Mouse (Mus musculus): Measurements from ENCODE around the gene Itprid1. TPM values are rescaled to one million over a fixed set of nuclear protein-coding genes. Genes with fewer than 3 reads are reported as not detected.

The Itprid1 gene
- polyA plus RNA-seq, 1 experiment from 2014 or later = not detected

GRCm38 (mm10) chr6:55812353-55812752 lies 24.3 kb upstream of the Itprid1 start:
- no peak overlapping the region for H3K4me2 ChIP-seq (ENCODE audit: low read depth, low read length)
- no peaks in the 10 kb centered on the region for H3K9me3 ChIP-seq (ENCODE audit: low read length)
- 58% methylated on average over 1 of the region's 1 CpGs for WGBS (ENCODE audit: insufficient replicate concordance)
- H3K4me3 ChIP-seq (ENCODE audit: low read depth, low read length) = no peak overlapping the region
- ATAC-seq = no peak
- H3K9ac ChIP-seq (replicated peaks) = no peak overlapping the region
- TF ChIP-seq CTCF (IDR thresholded peaks at IDR 0.05; ENCODE audit: low read depth) (peak; percentile 26), EP300 (IDR thresholded peaks at IDR 0.05; ENCODE audit: low read depth) (no peak)
- H3K36me3 ChIP-seq (replicated peaks; ENCODE audit: insufficient read depth, low read length) = no peaks in the 10 kb centered on the region
- no peaks in the 10 kb centered on the region for H3K27me3 ChIP-seq (ENCODE audit: insufficient read depth, low read length)
- DNase-seq = no peak
- no peak overlapping the region for H3K27ac ChIP-seq (ENCODE audit: low read depth)
- no peaks in the 10 kb centered on the region for H3K4me1 ChIP-seq (ENCODE audit: insufficient read depth)

GRCm38 (mm10) chr6:55814184-55814926 lies 22.3 kb upstream of the Itprid1 start:
- ATAC-seq (no peak), DNase-seq (no peak)
- H3K9me3 ChIP-seq (ENCODE audit: low read length) = no peaks in the 10 kb centered on the region

GRCm38 (mm10) chr6:55816911-55817310 lies 19.8 kb upstream of the Itprid1 start:
- H3K9ac ChIP-seq (replicated peaks) = no peak overlapping the region
- H3K4me1 ChIP-seq (ENCODE audit: insufficient read depth) = no peaks in the 10 kb centered on the region
- ATAC-seq (no peak), DNase-seq (no peak)
- H3K27me3 ChIP-seq (ENCODE audit: insufficient read depth, low read length) = no peaks in the 10 kb centered on the region
- 74% methylated on average over 5 of the region's 5 CpGs for WGBS (ENCODE audit: insufficient replicate concordance)
- no peak overlapping the region for H3K4me2 ChIP-seq (ENCODE audit: low read depth, low read length)
- TF ChIP-seq EP300 (IDR thresholded peaks at IDR 0.05; ENCODE audit: low read depth) = no peak
- no peak for TF ChIP-seq CTCF (IDR thresholded peaks at IDR 0.05; ENCODE audit: low read depth)
- no peaks in the 10 kb centered on the region for H3K36me3 ChIP-seq (replicated peaks; ENCODE audit: insufficient read depth, low read length)
- no peak overlapping the region for H3K4me3 ChIP-seq (ENCODE audit: low read depth, low read length)
- no peaks in the 10 kb centered on the region for H3K9me3 ChIP-seq (ENCODE audit: low read length)
- H3K27ac ChIP-seq (ENCODE audit: low read depth) = no peak overlapping the region

More at GRCm38 (mm10) chr6:55814184-55814926, 22.3 kb upstream of the Itprid1 start:
- Histone ChIP-seq H3K4me2 (ENCODE audit: low read depth, low read length) (no peak overlapping the region), H3K9ac (replicated peaks) (no peak overlapping the region), H3K27ac (ENCODE audit: low read depth) (no peak overlapping the region), H3K4me3 (ENCODE audit: low read depth, low read length) (no peak overlapping the region), H3K36me3 (replicated peaks; ENCODE audit: insufficient read depth, low read length) (no peaks in the 10 kb centered on the region), H3K27me3 (ENCODE audit: insufficient read depth, low read length) (no peaks in the 10 kb centered on the region), H3K4me1 (ENCODE audit: insufficient read depth) (no peaks in the 10 kb centered on the region)
- WGBS (ENCODE audit: insufficient replicate concordance) = 71% methylated on average over 12 of the region's 12 CpGs
- TF ChIP-seq CTCF (IDR thresholded peaks at IDR 0.05; ENCODE audit: low read depth) (no peak), EP300 (IDR thresholded peaks at IDR 0.05; ENCODE audit: low read depth) (no peak)

- Histone ChIP-seq H3K4me2 (ENCODE audit: low read depth, low read length) (no peak overlapping the region), H3K4me1 (ENCODE audit: insufficient read depth) (no peaks in the 10 kb centered on the region), H3K9ac (replicated peaks) (no peak overlapping the region), H3K4me3 (ENCODE audit: low read depth, low read length) (no peak overlapping the region), H3K27me3 (ENCODE audit: insufficient read depth, low read length) (no peaks in the 10 kb centered on the region), H3K27ac (ENCODE audit: low read depth) (no peak overlapping the region), H3K9me3 (ENCODE audit: low read length) (no peaks in the 10 kb centered on the region), H3K36me3 (replicated peaks; ENCODE audit: insufficient read depth, low read length) (no peaks in the 10 kb centered on the region)
- TF ChIP-seq CTCF (IDR thresholded peaks at IDR 0.05; ENCODE audit: low read depth) (no peak), EP300 (IDR thresholded peaks at IDR 0.05; ENCODE audit: low read depth) (no peak)
- DNase-seq (no peak), ATAC-seq (no peak)
- WGBS (ENCODE audit: insufficient replicate concordance) = 57% methylated on average over 6 of the region's 6 CpGs
These were observed 7.0 kb upstream of the Itprid1 start for GRCm38 (mm10) chr6:55829722-55830121.

GRCm38 (mm10) chr6:55852589-55852988 lies 15.9 kb downstream of the Itprid1 start:
- Histone ChIP-seq H3K4me2 (ENCODE audit: low read depth, low read length) (no peak overlapping the region), H3K9me3 (ENCODE audit: low read length) (no peaks in the 10 kb centered on the region), H3K36me3 (replicated peaks; ENCODE audit: insufficient read depth, low read length) (no peaks in the 10 kb centered on the region), H3K27ac (ENCODE audit: low read depth) (no peak overlapping the region), H3K4me3 (ENCODE audit: low read depth, low read length) (no peak overlapping the region), H3K4me1 (ENCODE audit: insufficient read depth) (no peaks in the 10 kb centered on the region), H3K27me3 (ENCODE audit: insufficient read depth, low read length) (no peaks in the 10 kb centered on the region), H3K9ac (replicated peaks) (no peak overlapping the region)
- TF ChIP-seq EP300 (IDR thresholded peaks at IDR 0.05; ENCODE audit: low read depth) = no peak
- no peak for TF ChIP-seq CTCF (IDR thresholded peaks at IDR 0.05; ENCODE audit: low read depth)
- ATAC-seq (no peak), DNase-seq (no peak)

GRCm38 (mm10) chr6:55856085-55856484 lies 19.4 kb downstream of the Itprid1 start:
- ATAC-seq = no peak
- Histone ChIP-seq H3K36me3 (replicated peaks; ENCODE audit: insufficient read depth, low read length) (no peaks in the 10 kb centered on the region), H3K4me1 (ENCODE audit: insufficient read depth) (no peaks in the 10 kb centered on the region), H3K27me3 (ENCODE audit: insufficient read depth, low read length) (no peaks in the 10 kb centered on the region), H3K4me3 (ENCODE audit: low read depth, low read length) (no peak overlapping the region), H3K4me2 (ENCODE audit: low read depth, low read length) (no peak overlapping the region), H3K27ac (ENCODE audit: low read depth) (no peak overlapping the region), H3K9ac (replicated peaks) (no peak overlapping the region), H3K9me3 (ENCODE audit: low read length) (no peaks in the 10 kb centered on the region)
- DNase-seq = no peak
- TF ChIP-seq CTCF (IDR thresholded peaks at IDR 0.05; ENCODE audit: low read depth) (no peak), EP300 (IDR thresholded peaks at IDR 0.05; ENCODE audit: low read depth) (no peak)
- WGBS (ENCODE audit: insufficient replicate concordance) = 77% methylated on average over 4 of the region's 4 CpGs
